In the genomic region with DNA sequence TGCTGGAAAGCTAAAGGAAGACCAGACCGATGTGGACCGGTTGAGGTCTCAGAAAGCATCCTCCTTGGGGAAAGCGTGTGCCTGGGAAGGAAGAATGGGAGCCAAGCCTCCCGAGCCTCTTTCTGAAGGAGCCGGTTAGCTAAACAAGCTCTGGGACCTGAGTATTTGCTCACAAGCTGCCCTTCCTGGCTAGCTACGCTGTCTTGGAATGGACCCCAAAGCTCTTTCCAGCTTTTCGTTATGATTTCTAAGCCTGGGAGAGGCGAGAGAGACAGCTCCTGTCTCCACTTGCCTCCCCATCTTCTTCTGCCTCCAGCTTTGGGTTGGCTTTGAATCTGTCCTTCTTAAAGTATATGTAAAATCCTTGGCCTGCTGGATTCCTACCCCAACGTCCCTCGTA, we compare ENCODE assay signal across 19 mouse cellular contexts. TPM values are rescaled to one million over a fixed set of nuclear protein-coding genes. Genes with fewer than 3 reads are reported as not detected.
DNase-seq lines count a peak whose midpoint lies in the region; ATAC-seq lines count a peak whose summit lies in the region.
"Had no signal": no experiment of that assay in that cellular context is flagged by ENCODE, and none has a peak within 500 bp of the region (broad histone marks: within the 10 kb centered on the region; RNA-seq: fewer than 3 reads in every experiment).

No protein-coding gene starts in this region.

- no peaks in the 10 kb centered on the region for H3K9me3 ChIP-seq in embryonic facial prominence, embryonic 12.5 days
- H3K9me3 ChIP-seq in embryonic facial prominence, embryonic 10.5 days: no peaks in the 10 kb centered on the region
- no peaks in the 10 kb centered on the region for H3K9me3 ChIP-seq in hindbrain, embryonic 13.5 days
- H3K9me3 ChIP-seq in hindbrain, embryonic 11.5 days (ENCODE audit: control insufficient read depth, low read length): no peaks in the 10 kb centered on the region
- no peaks in the 10 kb centered on the region for H3K9me3 ChIP-seq in midbrain, embryonic 13.5 days
- no peaks in the 10 kb centered on the region for H3K9me3 ChIP-seq in midbrain, embryonic 11.5 days (ENCODE audit: control insufficient read depth, low read length)
- no peaks in the 10 kb centered on the region for H3K9me3 ChIP-seq in midbrain, embryonic 16.5 days (replicated peaks; ENCODE audit: control insufficient read depth, low read length, poor library complexity, severe bottlenecking)

- WGBS in embryonic facial prominence, embryonic 12.5 days: 83% methylated on average over 10 of the region's 10 CpGs
- WGBS in embryonic facial prominence, embryonic 10.5 days: 90% methylated on average over 10 of the region's 10 CpGs
- WGBS in hindbrain, embryonic 13.5 days: 91% methylated on average over 10 of the region's 10 CpGs
- WGBS in hindbrain, embryonic 11.5 days: 94% methylated on average over 10 of the region's 10 CpGs
- WGBS in midbrain, embryonic 13.5 days: 88% methylated on average over 10 of the region's 10 CpGs
- 89% methylated on average over 10 of the region's 10 CpGs for WGBS in midbrain, embryonic 11.5 days
- 89% methylated on average over 10 of the region's 10 CpGs for whole genome bisulfite sequencing in midbrain, embryonic 16.5 days

- no peak for ATAC-seq in embryonic facial prominence, embryonic 12.5 days (ENCODE audit: insufficient number of reproducible peaks, insufficient read depth, low FRiP score, low TSS enrichment)
- ATAC-seq in hindbrain, embryonic 13.5 days (ENCODE audit: low FRiP score): no peak
- no peak for ATAC-seq in hindbrain, embryonic 11.5 days (ENCODE audit: low FRiP score)
- no peak for ATAC-seq in midbrain, embryonic 13.5 days
- ATAC-seq in midbrain, embryonic 11.5 days (ENCODE audit: low FRiP score): no peak
- ATAC-seq in midbrain, embryonic 16.5 days: no peak
- ATAC-seq: CD4-positive, CD25-positive, alpha-beta regulatory T cell, adult 4 months; intestine, postnatal 0 days had no signal

- no peak overlapping the region for H3K4me3 ChIP-seq in embryonic facial prominence, embryonic 12.5 days
- H3K4me3 ChIP-seq in embryonic facial prominence, embryonic 10.5 days: no peak overlapping the region
- no peak overlapping the region for H3K4me3 ChIP-seq in hindbrain, embryonic 13.5 days
- no peak overlapping the region for H3K4me3 ChIP-seq in hindbrain, embryonic 11.5 days (ENCODE audit: low read depth, low read length)
- no peak overlapping the region for H3K4me3 ChIP-seq in midbrain, embryonic 13.5 days (replicated peaks)
- no peak overlapping the region for H3K4me3 ChIP-seq in midbrain, embryonic 11.5 days (ENCODE audit: low read depth, low read length)
- H3K4me3 ChIP-seq in midbrain, embryonic 16.5 days (ENCODE audit: low read depth, low read length): no peak overlapping the region

- H3K4me2 ChIP-seq in embryonic facial prominence, embryonic 12.5 days (replicated peaks): no peak overlapping the region
- no peak overlapping the region for H3K4me2 ChIP-seq in hindbrain, embryonic 13.5 days
- no peak overlapping the region for H3K4me2 ChIP-seq in hindbrain, embryonic 11.5 days (replicated peaks; ENCODE audit: low read depth, low read length)
- H3K4me2 ChIP-seq in midbrain, embryonic 13.5 days (replicated peaks): no peak overlapping the region
- no peak overlapping the region for H3K4me2 ChIP-seq in midbrain, embryonic 11.5 days
- no peak overlapping the region for H3K4me2 ChIP-seq in midbrain, embryonic 16.5 days (ENCODE audit: low read length)
- H3K4me2 ChIP-seq: heart, embryonic 11.5 days had no signal

- DNase-seq in embryonic facial prominence, embryonic 10.5 days (ENCODE audit: low spot score): no peak
- DNase-seq in hindbrain, embryonic 11.5 days (ENCODE audit: low spot score): no peak
- DNase-seq in midbrain, embryonic 11.5 days (ENCODE audit: low spot score, missing footprints): no peak
- DNase-seq in right cerebral cortex, postnatal 4 days: no peak
- DNase-seq: adrenal gland, postnatal 25 days; cerebellum, adult 9-11 months; gastrocnemius, postnatal 10 days; kidney, postnatal 25 days; lung, postnatal 4 days; right cerebral cortex, postnatal 14 days; spleen, adult 18-20 months had no signal

- H3K27me3 ChIP-seq in embryonic facial prominence, embryonic 12.5 days: no peaks in the 10 kb centered on the region
- H3K27me3 ChIP-seq in embryonic facial prominence, embryonic 10.5 days (replicated peaks; ENCODE audit: low read depth, poor library complexity, severe bottlenecking): peaks cover 6% of the 10 kb centered on the region
- H3K27me3 ChIP-seq in hindbrain, embryonic 13.5 days: no peaks in the 10 kb centered on the region
- no peaks in the 10 kb centered on the region for H3K27me3 ChIP-seq in hindbrain, embryonic 11.5 days (ENCODE audit: control insufficient read depth, insufficient read depth, low read length)
- no peaks in the 10 kb centered on the region for H3K27me3 ChIP-seq in midbrain, embryonic 13.5 days
- H3K27me3 ChIP-seq in midbrain, embryonic 11.5 days (ENCODE audit: control insufficient read depth, insufficient read depth, low read length): no peaks in the 10 kb centered on the region
- H3K27me3 ChIP-seq in midbrain, embryonic 16.5 days (ENCODE audit: control insufficient read depth, insufficient read depth, low read depth, low read length): no peaks in the 10 kb centered on the region

- no peaks in the 10 kb centered on the region for H3K36me3 ChIP-seq in embryonic facial prominence, embryonic 12.5 days
- no peaks in the 10 kb centered on the region for H3K36me3 ChIP-seq in embryonic facial prominence, embryonic 10.5 days (replicated peaks)
- peaks cover 13% of the 10 kb centered on the region; the same call in 1 of the 2 replicates for H3K36me3 ChIP-seq in hindbrain, embryonic 13.5 days
- no peaks in the 10 kb centered on the region for H3K36me3 ChIP-seq in hindbrain, embryonic 11.5 days (ENCODE audit: control insufficient read depth, insufficient read depth, low read length)
- H3K36me3 ChIP-seq in midbrain, embryonic 13.5 days: 0 out of 2 replicates have a peak, but pooled peaks cover under 1% of the 10 kb centered on the region
- H3K36me3 ChIP-seq in midbrain, embryonic 11.5 days (ENCODE audit: control insufficient read depth, insufficient read depth, low read length): no peaks in the 10 kb centered on the region
- H3K36me3 ChIP-seq in midbrain, embryonic 16.5 days (ENCODE audit: control insufficient read depth, insufficient read depth, low read length): 0 out of 2 replicates have a peak, but pooled peaks cover 6% of the 10 kb centered on the region

- H3K27ac ChIP-seq in embryonic facial prominence, embryonic 12.5 days: no peak overlapping the region
- no peak overlapping the region for H3K27ac ChIP-seq in embryonic facial prominence, embryonic 10.5 days (replicated peaks)
- H3K27ac ChIP-seq in hindbrain, embryonic 13.5 days: peak overlapping the region; percentile 36
- H3K27ac ChIP-seq in hindbrain, embryonic 11.5 days (ENCODE audit: low read depth, low read length): no peak overlapping the region
- 0 out of 2 replicates have a peak overlapping the region, but pooled peaks have one; percentile 30 for H3K27ac ChIP-seq in midbrain, embryonic 13.5 days
- no peak overlapping the region for H3K27ac ChIP-seq in midbrain, embryonic 11.5 days (ENCODE audit: low read depth, low read length)
- H3K27ac ChIP-seq in midbrain, embryonic 16.5 days (ENCODE audit: low read length): peak overlapping the region; percentile 29; the same call in 1 of the 2 replicates

- H3K9ac ChIP-seq in embryonic facial prominence, embryonic 12.5 days: peak overlapping the region; percentile 1; the same call in 1 of the 2 replicates
- H3K9ac ChIP-seq in hindbrain, embryonic 13.5 days: 0 out of 2 replicates have a peak overlapping the region, but pooled peaks have one; percentile 14
- no peak overlapping the region for H3K9ac ChIP-seq in hindbrain, embryonic 11.5 days (ENCODE audit: low read depth, low read length)
- no peak overlapping the region for H3K9ac ChIP-seq in midbrain, embryonic 13.5 days (replicated peaks)
- H3K9ac ChIP-seq in midbrain, embryonic 11.5 days (ENCODE audit: low read length): no peak overlapping the region
- no peak overlapping the region for H3K9ac ChIP-seq in midbrain, embryonic 16.5 days (ENCODE audit: low read depth, low read length)

- peaks cover 6% of the 10 kb centered on the region; the same call in 1 of the 2 replicates for H3K4me1 ChIP-seq in embryonic facial prominence, embryonic 12.5 days
- peaks cover 6% of the 10 kb centered on the region; the same call in 1 of the 2 replicates for H3K4me1 ChIP-seq in embryonic facial prominence, embryonic 10.5 days
- peaks cover 32% of the 10 kb centered on the region for H3K4me1 ChIP-seq in hindbrain, embryonic 13.5 days (replicated peaks)
- no peaks in the 10 kb centered on the region for H3K4me1 ChIP-seq in hindbrain, embryonic 11.5 days (replicated peaks; ENCODE audit: control insufficient read depth, insufficient read depth, low read length)
- peaks cover 19% of the 10 kb centered on the region for H3K4me1 ChIP-seq in midbrain, embryonic 13.5 days (replicated peaks)
- no peaks in the 10 kb centered on the region; the same call in 1 of the 2 replicates for H3K4me1 ChIP-seq in midbrain, embryonic 11.5 days (ENCODE audit: control insufficient read depth, insufficient read depth, low read length)
- peaks cover 11% of the 10 kb centered on the region for H3K4me1 ChIP-seq in midbrain, embryonic 16.5 days (ENCODE audit: control insufficient read depth, insufficient read depth, low read length)

RNA-seq across cellular contexts. Expression of a gene that starts 27.6 kb away (rescaled TPM):
- 0.87 and 1.2 TPM in 2 replicates for polyA plus RNA-seq in embryonic facial prominence, embryonic 12.5 days (2016; fragmentation: Nextera tagmentation; extraction: Ambion mirVana)
- 0.50 and 0.67 TPM in 2 replicates for polyA plus RNA-seq in embryonic facial prominence, embryonic 10.5 days (2016; fragmentation: Nextera tagmentation; extraction: Ambion mirVana)
- polyA plus RNA-seq in hindbrain, embryonic 13.5 days (2015; fragmentation: Nextera tagmentation; extraction: Ambion mirVana): 11.1 and 11.2 TPM in 2 replicates
- polyA plus RNA-seq in hindbrain, embryonic 11.5 days (2014; fragmentation: Nextera tagmentation; extraction: Ambion mirVana): 0.52 and 0.80 TPM in 2 replicates
- polyA plus RNA-seq in midbrain, embryonic 13.5 days (2015; fragmentation: Nextera tagmentation; extraction: Ambion mirVana): 8.4 and 9.5 TPM in 2 replicates
- polyA plus RNA-seq in midbrain, embryonic 11.5 days (2014; fragmentation: Nextera tagmentation; extraction: Ambion mirVana): 0.74 and 0.86 TPM in 2 replicates
- 17.9 and 20.6 TPM in 2 replicates for polyA plus RNA-seq in midbrain, embryonic 16.5 days (2015; fragmentation: Nextera tagmentation; extraction: Ambion mirVana)
- polyA plus RNA-seq: CD4-positive, CD25-positive, alpha-beta regulatory T cell, adult 4 months; liver, embryonic 16.5 days had no signal

RNA-seq across cellular contexts. Expression of a gene that starts 54.6 kb away (rescaled TPM):
- polyA plus RNA-seq in embryonic facial prominence, embryonic 12.5 days (2016; fragmentation: Nextera tagmentation; extraction: Ambion mirVana): 2.9 and 3.8 TPM in 2 replicates
- polyA plus RNA-seq in embryonic facial prominence, embryonic 10.5 days (2016; fragmentation: Nextera tagmentation; extraction: Ambion mirVana): 0.76 and 1.1 TPM in 2 replicates
- 4.5 and 6.4 TPM in 2 replicates for polyA plus RNA-seq in hindbrain, embryonic 13.5 days (2015; fragmentation: Nextera tagmentation; extraction: Ambion mirVana)
- 1.0 and 1.5 TPM in 2 replicates for polyA plus RNA-seq in hindbrain, embryonic 11.5 days (2014; fragmentation: Nextera tagmentation; extraction: Ambion mirVana)
- 3.6 and 5.5 TPM in 2 replicates for polyA plus RNA-seq in midbrain, embryonic 13.5 days (2015; fragmentation: Nextera tagmentation; extraction: Ambion mirVana)
- polyA plus RNA-seq in midbrain, embryonic 11.5 days (2014; fragmentation: Nextera tagmentation; extraction: Ambion mirVana): 1.00 and 1.5 TPM in 2 replicates
- 10.8 and 14.3 TPM in 2 replicates for polyA plus RNA-seq in midbrain, embryonic 16.5 days (2015; fragmentation: Nextera tagmentation; extraction: Ambion mirVana)
- polyA plus RNA-seq: CD4-positive, CD25-positive, alpha-beta regulatory T cell, adult 4 months had no signal

Comparison
In these comparisons a context has a peak if more than half of its experiments do, and no peak if none do; other contexts are left out.
1. H3K27ac ChIP-seq: peak in hindbrain, embryonic 13.5 days (single experiment), midbrain, embryonic 13.5 days (single experiment) and midbrain, embryonic 16.5 days (single experiment); none in embryonic facial prominence, embryonic 12.5 days (single experiment), embryonic facial prominence, embryonic 10.5 days (single experiment), hindbrain, embryonic 11.5 days (single experiment) and midbrain, embryonic 11.5 days (single experiment).
2. H3K9ac ChIP-seq: peak in embryonic facial prominence, embryonic 12.5 days (single experiment) and hindbrain, embryonic 13.5 days (single experiment); none in hindbrain, embryonic 11.5 days (single experiment), midbrain, embryonic 13.5 days (single experiment), midbrain, embryonic 11.5 days (single experiment) and midbrain, embryonic 16.5 days (single experiment).